Mouse (Mus musculus): ENCODE measurements around the gene Gm20870. TPM values are rescaled to one million over a fixed set of nuclear protein-coding genes. Genes with fewer than 3 reads are reported as not detected.
"Not testable (repeated sequence)": the region's sequence is repeated elsewhere in the genome, so short reads cannot be mapped to it uniquely, and the experiment has no call there.

Gene Gm20870
- total RNA-seq (2014; rRNA removed; ENCODE audit: low replicate concordance) (not detected in 2 replicates), polyA plus RNA-seq (2015; fragmentation: Nextera tagmentation; extraction: Ambion mirVana) (not detected in 2 replicates)

DNA sequence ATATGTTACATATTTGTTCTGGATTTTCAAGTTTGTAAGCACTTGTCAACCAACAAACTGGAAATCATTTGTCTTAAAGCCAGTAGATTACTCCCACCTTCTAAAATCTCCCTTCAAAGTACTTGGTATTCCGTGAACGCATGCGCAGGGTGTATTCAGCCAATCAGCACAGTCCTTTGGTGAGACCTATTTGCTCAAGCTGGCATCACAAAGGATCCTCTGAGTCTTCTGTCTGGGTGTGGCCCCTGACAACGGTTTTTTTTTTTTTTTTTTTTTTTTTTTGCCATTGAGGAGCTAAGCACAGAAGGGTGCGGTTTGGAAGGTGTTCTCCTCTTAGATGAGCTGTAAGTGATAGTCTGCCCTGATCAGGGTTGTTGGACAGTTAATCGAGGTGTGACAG, at the start of gene Gm20870:
Gm20870 (plus strand) TSS at position 301 of the 400 bp plus-strand sequence.
- not testable (repeated sequence) for H3K9me3 ChIP-seq (replicated peaks; ENCODE audit: control insufficient read depth, low read length); H3K9ac ChIP-seq (replicated peaks; ENCODE audit: low read depth, low read length); DNase-seq (ENCODE audit: low spot score); H3K4me1 ChIP-seq (ENCODE audit: control insufficient read depth, insufficient read depth); ATAC-seq (ENCODE audit: insufficient read depth, low read depth); H3K27ac ChIP-seq (ENCODE audit: low read depth); H3K4me2 ChIP-seq (ENCODE audit: low read depth, low read length); H3K36me3 ChIP-seq (replicated peaks; ENCODE audit: control insufficient read depth, insufficient read depth, low read length); H3K4me3 ChIP-seq (ENCODE audit: low read depth, low read length); H3K27me3 ChIP-seq (ENCODE audit: control insufficient read depth, insufficient read depth, low read length)
- WGBS = no CpG with 5 or more reads among the region's 6 CpGs

Other genes with a start within 250 kb of the Gm20870 start
- gene Gm20869, start 222.6 kb upstream of the Gm20870 start, total RNA-seq (2014; rRNA removed; ENCODE audit: low replicate concordance) = not detected in 2 replicates
- gene Gm20869, start 222.6 kb upstream of the Gm20870 start, polyA plus RNA-seq (2015; fragmentation: Nextera tagmentation; extraction: Ambion mirVana) = not detected in 2 replicates